Mouse (Mus musculus) heart, postnatal 0 days (tissue): ENCODE results near the gene Zfr2. TPM values are rescaled to one million over a fixed set of nuclear protein-coding genes. Genes with fewer than 3 reads are reported as not detected.

Source experiments
- ATAC-seq: fragments of 200-750 bp; cut with Nextera tagmentation; 2 replicates; pipeline ENCODE4 v1.8.0; 2017; ENCODE audit warnings: low read depth, moderate number of reproducible peaks, moderate library complexity; ENCODE audit not compliant: insufficient read depth
- DNase-seq: peaks from one replicate; pipeline ENCODE4 v3.0.0-alpha.2; 2016; ENCODE audit warnings: low spot score
- H3K27ac ChIP-seq: fragments of 300-500 bp; sonication (generic); 2 replicates; pipeline ENCODE4 v1.5.1; 2014; ENCODE audit warnings: low read depth, mild to moderate bottlenecking
- H3K27me3 ChIP-seq: fragments of 300-500 bp; sonication (generic); 2 replicates; pipeline ENCODE4 v1.6.1; 2014; ENCODE audit warnings: low read length, mixed read lengths; ENCODE audit not compliant: control insufficient read depth, insufficient read depth
- H3K36me3 ChIP-seq: fragments of 300-500 bp; sonication (generic); replicated peaks from 2 replicates; pipeline ENCODE4 v1.6.1; 2014; ENCODE audit warnings: low read length, mixed read lengths; ENCODE audit not compliant: control insufficient read depth, insufficient read depth
- H3K4me1 ChIP-seq: fragments of 300-500 bp; sonication (generic); 2 replicates; pipeline ENCODE4 v1.6.1; 2014; ENCODE audit warnings: antibody characterized with exemption; ENCODE audit not compliant: control insufficient read depth, insufficient read depth
- H3K4me2 ChIP-seq: fragments of 300-500 bp; sonication (generic); 2 replicates; pipeline ENCODE4 v1.6.1; 2014; ENCODE audit warnings: low read depth, mild to moderate bottlenecking, low read length, moderate library complexity
- H3K4me3 ChIP-seq: fragments of 300-500 bp; sonication (generic); 2 replicates; pipeline ENCODE4 v1.5.1; 2014; ENCODE audit warnings: low read depth, low read length
- H3K9ac ChIP-seq: fragments of 300-500 bp; sonication (generic); replicated peaks from 2 replicates; pipeline ENCODE4 v1.6.1; 2014; ENCODE audit warnings: low read depth, low read length, mixed read lengths
- H3K9me3 ChIP-seq: fragments of 300-500 bp; sonication (generic); replicated peaks from 2 replicates; pipeline ENCODE4 v1.6.1; 2016; ENCODE audit warnings: low read length; ENCODE audit not compliant: control insufficient read depth
- CTCF ChIP-seq: IDR thresholded peaks from 2 replicates; pipeline ENCODE4 v1.5.1; 2016; ENCODE audit warnings: antibody characterized with exemption, control low read depth, low read depth
- EP300 ChIP-seq: IDR thresholded peaks from 2 replicates; pipeline ENCODE4 v1.6.1; 2016; ENCODE audit warnings: antibody characterized with exemption, low read depth
- WGBS: fragments of 180-500 bp; shearing (Covaris S2); extraction: QIAGEN DNeasy Blood & Tissue Kit; methylation state at CpG from one replicate; pipeline ENCODE4 v1.1.7; 2014; 5-methylcytosine and 5-hydroxymethylcytosine counted together
- microRNA-seq: library from miRNA; unstranded; fragments of <30 nt; microRNA quantifications from one replicate; pipeline ENCODE4, GENCODE M21; 2016
- polyA plus RNA-seq: library from polyadenylated mRNA; unstranded; fragments of >200 nt; fragmentation: Nextera tagmentation; extraction: Ambion mirVana; gene quantifications from 2 replicates; pipeline ENCODE4 v1.2.1, GENCODE M21; 2015
- total RNA-seq: library from RNA; depleted of rRNA; stranded (reverse); fragments of >200 nt; gene quantifications from 2 replicates; pipeline ENCODE4 v1.2.3, GENCODE M21; 2014; ENCODE audit warnings: low replicate concordance; rRNA removed

Zfr2 gene
- total and polyA plus RNA-seq, 2 experiments from 2014 or later = 2.2 to 10.2 TPM

- Histone ChIP-seq H3K27ac (0 out of 2 replicates have a peak overlapping the region, but pooled peaks have one; percentile 82), H3K9ac (0 out of 2 replicates have a peak overlapping the region, but pooled peaks have one; percentile 8), H3K4me3 (no peak overlapping the region), H3K36me3 (no peaks in the 10 kb centered on the region), H3K4me1 (peaks cover 63% of the 10 kb centered on the region), H3K4me2 (no peak overlapping the region), H3K9me3 (no peaks in the 10 kb centered on the region), H3K27me3 (no peaks in the 10 kb centered on the region)
- TF ChIP-seq EP300 = no peak
- TF ChIP-seq CTCF = no peak
- ATAC-seq (no peak), DNase-seq (no peak)
- WGBS = 76% methylated on average over 14 of the region's 14 CpGs
Observed at GRCm38 (mm10) chr10:81299585-81300351, 66.8 kb downstream of the Zfr2 start.

- Histone ChIP-seq H3K4me1 (peaks cover 62% of the 10 kb centered on the region), H3K27ac (no peak overlapping the region), H3K9me3 (no peaks in the 10 kb centered on the region), H3K36me3 (no peaks in the 10 kb centered on the region), H3K4me2 (no peak overlapping the region), H3K4me3 (no peak overlapping the region), H3K27me3 (no peaks in the 10 kb centered on the region), H3K9ac (no peak overlapping the region)
- 75% methylated on average over 9 of the region's 9 CpGs for WGBS
- TF ChIP-seq CTCF = no peak
- no peak for TF ChIP-seq EP300
- ATAC-seq (no peak), DNase-seq (no peak)
Observed at GRCm38 (mm10) chr10:81300352-81300907, 67.5 kb downstream of the Zfr2 start.

- H3K9ac ChIP-seq = no peak overlapping the region
- H3K4me1 ChIP-seq = peaks cover 57% of the 10 kb centered on the region
- H3K27me3 ChIP-seq = no peaks in the 10 kb centered on the region
- H3K9me3 ChIP-seq = no peaks in the 10 kb centered on the region
- TF ChIP-seq CTCF (no peak), EP300 (no peak)
- no peak for DNase-seq
- 78% methylated on average over 9 of the region's 9 CpGs for WGBS
- H3K4me3 ChIP-seq = no peak overlapping the region
- no peak overlapping the region for H3K27ac ChIP-seq
- peaks cover 8% of the 10 kb centered on the region for H3K36me3 ChIP-seq
- ATAC-seq = no peak
- no peak overlapping the region for H3K4me2 ChIP-seq
Observed at GRCm38 (mm10) chr10:81301321-81301720, 68.4 kb downstream of the Zfr2 start.

Small RNA genes within 50 kb of the gene (microRNA-seq; reads per million reads assigned to microRNA genes)
- 10.4 reads per million, percentile 29 among the genes with 10 or more reads in this experiment for gene Mir3057

Other genes with a start within 250 kb of the Zfr2 start
Only the 30 nearest of the 32 such genes appear.
- gene Gng7, start 218.2 kb upstream of the Zfr2 start, total RNA-seq = 0.11 and 0.93 TPM in 2 replicates
- gene Gng7, start 218.2 kb upstream of the Zfr2 start, polyA plus RNA-seq = 0.64 and 0.85 TPM in 2 replicates
- not detected in 2 replicates for gene Diras1, start 207.5 kb upstream of the Zfr2 start, total RNA-seq
- gene Diras1, start 207.5 kb upstream of the Zfr2 start, polyA plus RNA-seq = not detected in 2 replicates
- 18.7 and 29.3 TPM in 2 replicates for gene Slc39a3, start 195.7 kb upstream of the Zfr2 start, total RNA-seq
- 6.3 and 7.5 TPM in 2 replicates for gene Slc39a3, start 195.7 kb upstream of the Zfr2 start, polyA plus RNA-seq
- 98.1 and 152 TPM in 2 replicates for gene Sgta, start 173.0 kb upstream of the Zfr2 start, total RNA-seq
- 134 and 137 TPM in 2 replicates for gene Sgta, start 173.0 kb upstream of the Zfr2 start, polyA plus RNA-seq
- 23.6 and 31.2 TPM in 2 replicates for gene Thop1, start 163.1 kb upstream of the Zfr2 start, total RNA-seq
- 15.1 and 15.2 TPM in 2 replicates for gene Thop1, start 163.1 kb upstream of the Zfr2 start, polyA plus RNA-seq
- 1.3 TPM in 1 of 2 replicates, not detected in the other for gene Creb3l3, start 134.3 kb upstream of the Zfr2 start, total RNA-seq
- gene Creb3l3, start 134.3 kb upstream of the Zfr2 start, polyA plus RNA-seq = 0.55 and 0.93 TPM in 2 replicates
- gene Map2k2, start 127.2 kb upstream of the Zfr2 start, total RNA-seq = 177 and 208 TPM in 2 replicates
- gene Map2k2, start 127.2 kb upstream of the Zfr2 start, polyA plus RNA-seq = 130 and 133 TPM in 2 replicates
- gene Zbtb7a, start 97.9 kb upstream of the Zfr2 start, total RNA-seq = 57.8 and 68.6 TPM in 2 replicates
- gene Zbtb7a, start 97.9 kb upstream of the Zfr2 start, polyA plus RNA-seq = 27.8 and 32.3 TPM in 2 replicates
- 14.4 and 19.6 TPM in 2 replicates for gene Pias4, start 65.2 kb upstream of the Zfr2 start, total RNA-seq
- gene Pias4, start 65.2 kb upstream of the Zfr2 start, polyA plus RNA-seq = 19.8 and 20.7 TPM in 2 replicates
- gene Eef2, start 56.5 kb upstream of the Zfr2 start, total RNA-seq = 1,828 and 2,004 TPM in 2 replicates
- 353 and 370 TPM in 2 replicates for gene Eef2, start 56.5 kb upstream of the Zfr2 start, polyA plus RNA-seq
- 56.5 and 72.7 TPM in 2 replicates for gene Dapk3, start 50.1 kb upstream of the Zfr2 start, total RNA-seq
- gene Dapk3, start 50.1 kb upstream of the Zfr2 start, polyA plus RNA-seq = 29.0 and 31.7 TPM in 2 replicates
- not detected in 2 replicates for gene 4930442H23Rik, start 49.3 kb upstream of the Zfr2 start, total RNA-seq
- gene 4930442H23Rik, start 49.3 kb upstream of the Zfr2 start, polyA plus RNA-seq = 0.12 TPM in 1 of 2 replicates, not detected in the other
- gene Nmrk2, start 31.1 kb upstream of the Zfr2 start, total RNA-seq = 30.5 and 35.2 TPM in 2 replicates
- 13.0 and 14.2 TPM in 2 replicates for gene Nmrk2, start 31.1 kb upstream of the Zfr2 start, polyA plus RNA-seq
- 0.58 TPM in 1 of 2 replicates, not detected in the other for gene Atcay, start 2.3 kb upstream of the Zfr2 start, total RNA-seq
- 0.25 TPM in 2 replicates for gene Atcay, start 2.3 kb upstream of the Zfr2 start, polyA plus RNA-seq
- 0.31 and 0.66 TPM in 2 replicates for gene Matk, start 19.8 kb downstream of the Zfr2 start, total RNA-seq
- 0.42 and 0.51 TPM in 2 replicates for gene Matk, start 19.8 kb downstream of the Zfr2 start, polyA plus RNA-seq
- gene Mrpl54, start 33.8 kb downstream of the Zfr2 start, total RNA-seq = 272 and 288 TPM in 2 replicates
- gene Mrpl54, start 33.8 kb downstream of the Zfr2 start, polyA plus RNA-seq = 264 and 272 TPM in 2 replicates
- gene Apba3, start 33.8 kb downstream of the Zfr2 start, total RNA-seq = 84.8 and 114 TPM in 2 replicates
- 45.2 and 46.1 TPM in 2 replicates for gene Apba3, start 33.8 kb downstream of the Zfr2 start, polyA plus RNA-seq
- gene Tjp3, start 58.4 kb downstream of the Zfr2 start, total RNA-seq = 0.12 and 2.3 TPM in 2 replicates
- gene Tjp3, start 58.4 kb downstream of the Zfr2 start, polyA plus RNA-seq = 0.51 and 0.62 TPM in 2 replicates
- gene Pip5k1c, start 59.8 kb downstream of the Zfr2 start, total RNA-seq = 38.5 and 44.3 TPM in 2 replicates
- gene Pip5k1c, start 59.8 kb downstream of the Zfr2 start, polyA plus RNA-seq = 20.9 and 21.4 TPM in 2 replicates
- 14.3 and 14.9 TPM in 2 replicates for gene Cactin, start 87.9 kb downstream of the Zfr2 start, total RNA-seq
- 12.8 and 13.7 TPM in 2 replicates for gene Cactin, start 87.9 kb downstream of the Zfr2 start, polyA plus RNA-seq
- 4.7 and 10.5 TPM in 2 replicates for gene Tbxa2r, start 95.6 kb downstream of the Zfr2 start, total RNA-seq
- 6.3 and 7.0 TPM in 2 replicates for gene Tbxa2r, start 95.6 kb downstream of the Zfr2 start, polyA plus RNA-seq
- 0.08 and 0.12 TPM in 2 replicates for gene Gipc3, start 110.1 kb downstream of the Zfr2 start, total RNA-seq
- gene Gipc3, start 110.1 kb downstream of the Zfr2 start, polyA plus RNA-seq = 0.16 and 0.21 TPM in 2 replicates
- gene Hmg20b, start 117.3 kb downstream of the Zfr2 start, total RNA-seq = 63.9 and 80.7 TPM in 2 replicates
- 92.3 and 94.5 TPM in 2 replicates for gene Hmg20b, start 117.3 kb downstream of the Zfr2 start, polyA plus RNA-seq
- 20.2 and 30.5 TPM in 2 replicates for gene Mfsd12, start 124.3 kb downstream of the Zfr2 start, total RNA-seq
- 10.3 and 11.4 TPM in 2 replicates for gene Mfsd12, start 124.3 kb downstream of the Zfr2 start, polyA plus RNA-seq
- gene 4930404N11Rik, start 132.7 kb downstream of the Zfr2 start, total RNA-seq = not detected in 2 replicates
- gene 4930404N11Rik, start 132.7 kb downstream of the Zfr2 start, polyA plus RNA-seq = 0.68 and 1.0 TPM in 2 replicates
- gene Fzr1, start 145.4 kb downstream of the Zfr2 start, total RNA-seq = 47.6 and 53.9 TPM in 2 replicates
- 45.8 and 48.4 TPM in 2 replicates for gene Fzr1, start 145.4 kb downstream of the Zfr2 start, polyA plus RNA-seq
- gene Dohh, start 151.3 kb downstream of the Zfr2 start, total RNA-seq = 123 and 139 TPM in 2 replicates
- 75.2 and 77.6 TPM in 2 replicates for gene Dohh, start 151.3 kb downstream of the Zfr2 start, polyA plus RNA-seq
- gene Gm48551, start 151.3 kb downstream of the Zfr2 start, total RNA-seq = 0.11 TPM in 1 of 2 replicates, not detected in the other
- 0.43 and 1.1 TPM in 2 replicates for gene Gm48551, start 151.3 kb downstream of the Zfr2 start, polyA plus RNA-seq
- not detected in 2 replicates for gene Gm48552, start 155.8 kb downstream of the Zfr2 start, total RNA-seq
- gene Gm48552, start 155.8 kb downstream of the Zfr2 start, polyA plus RNA-seq = 0.45 and 0.70 TPM in 2 replicates
- gene Smim24, start 159.9 kb downstream of the Zfr2 start, total RNA-seq = 6.6 and 7.8 TPM in 2 replicates
- 3.3 and 3.8 TPM in 2 replicates for gene Smim24, start 159.9 kb downstream of the Zfr2 start, polyA plus RNA-seq